Mouse (Mus musculus) neural tube, embryonic 14.5 days (tissue): Measurements from ENCODE around the gene Polr2h. TPM values are rescaled to one million over a fixed set of nuclear protein-coding genes. Genes with fewer than 3 reads are reported as not detected.
"Not testable (repeated sequence)": the region's sequence is repeated elsewhere in the genome, so short reads cannot be mapped to it uniquely, and the experiment has no call there.

ENCODE experiments used
- ATAC-seq: fragments of 200-750 bp; cut with Nextera tagmentation; 2 replicates; pipeline ENCODE4 v1.8.0; 2017; ENCODE audit warnings: low read depth, mild to moderate bottlenecking, moderate TSS enrichment, moderate library complexity
- H3K27ac ChIP-seq: fragments of 300-500 bp; sonication (generic); 2 replicates; pipeline ENCODE4 v1.5.1; 2014; ENCODE audit warnings: low read depth, mild to moderate bottlenecking, control low read depth, low read length, moderate library complexity, mixed read lengths
- H3K27me3 ChIP-seq: fragments of 300-500 bp; sonication (generic); 2 replicates; pipeline ENCODE4 v1.6.1; 2014; ENCODE audit warnings: low read length; ENCODE audit not compliant: control insufficient read depth, insufficient read depth
- H3K36me3 ChIP-seq: fragments of 300-500 bp; sonication (generic); 2 replicates; pipeline ENCODE4 v1.6.1; 2014; ENCODE audit warnings: low read length, mixed read lengths; ENCODE audit not compliant: control insufficient read depth, insufficient read depth
- H3K4me1 ChIP-seq: fragments of 300-500 bp; sonication (generic); 2 replicates; pipeline ENCODE4 v1.6.1; 2014; ENCODE audit warnings: low read length; ENCODE audit not compliant: control insufficient read depth, insufficient read depth
- H3K4me2 ChIP-seq: fragments of 300-500 bp; sonication (generic); 2 replicates; pipeline ENCODE4 v1.6.1; 2014; ENCODE audit warnings: mild to moderate bottlenecking, low read depth, low read length, control low read depth
- H3K4me3 ChIP-seq: fragments of 300-500 bp; sonication (generic); 2 replicates; pipeline ENCODE4 v1.5.1; 2014; ENCODE audit warnings: low read depth, low read length, control low read depth, mixed read lengths
- H3K9ac ChIP-seq: fragments of 300-500 bp; sonication (generic); replicated peaks from 2 replicates; pipeline ENCODE4 v1.6.1; 2014; ENCODE audit warnings: low read depth, mild to moderate bottlenecking, control low read depth, low read length, mixed read lengths
- H3K9me3 ChIP-seq: fragments of 300-500 bp; sonication (generic); 2 replicates; pipeline ENCODE4 v1.6.1; 2016; ENCODE audit warnings: low read length; ENCODE audit not compliant: control insufficient read depth
- WGBS: fragments of 180-500 bp; shearing (Covaris S2); extraction: QIAGEN DNeasy Blood & Tissue Kit; methylation state at CpG from one replicate; pipeline ENCODE4 v1.1.7; 2014; 5-methylcytosine and 5-hydroxymethylcytosine counted together
- polyA plus RNA-seq: library from polyadenylated mRNA; unstranded; fragments of >200 nt; fragmentation: Nextera tagmentation; extraction: Ambion mirVana; gene quantifications from 2 replicates; pipeline ENCODE4 v1.2.1, GENCODE M21; 2014

Polr2h gene
- 91.4 and 100 TPM in 2 replicates for polyA plus RNA-seq

GRCm38 (mm10) chr16:20717181-20717977, at the start of gene Polr2h, which contains the start of gene Clcn2:
Gene Polr2h (plus strand): TSS chr16:20717665.
Gene Clcn2 (minus strand): TSS chr16:20717746.
- Histone ChIP-seq H3K27ac (peak within 1 kb of the TSS; percentile 91), H3K27me3 (no peaks in the 10 kb centered on the region), H3K9ac (peak within 1 kb of the TSS; percentile 74), H3K4me2 (peak within 1 kb of the TSS; percentile 96), H3K4me1 (peaks cover 35% of the 10 kb centered on the region), H3K36me3 (peaks cover 7% of the 10 kb centered on the region; the same call in 1 of the 2 replicates), H3K4me3 (peak within 1 kb of the TSS; percentile 65), H3K9me3 (no peaks in the 10 kb centered on the region)
- ATAC-seq: peak; percentile 81
- WGBS: under 1% methylated on average over 62 of the region's 62 CpGs

- H3K9me3 ChIP-seq, H3K4me2 ChIP-seq, H3K9ac ChIP-seq, H3K4me3 ChIP-seq, H3K4me1 ChIP-seq, H3K27me3 ChIP-seq, H3K27ac ChIP-seq, H3K36me3 ChIP-seq, ATAC-seq: not testable (repeated sequence)
- 96% methylated on average over 5 of the region's 6 CpGs for WGBS
Observed at GRCm38 (mm10) chr16:20668013-20668412, 49.5 kb upstream of the Polr2h start, which contains the start of gene Eif4g1. Gene Eif4g1 (plus strand): TSS chr16:20668313.

GRCm38 (mm10) chr16:20670291-20670690, 47.2 kb upstream of the Polr2h start:
- Histone ChIP-seq H3K36me3 (peaks cover 1% of the 10 kb centered on the region), H3K27ac (no peak overlapping the region), H3K9me3 (no peaks in the 10 kb centered on the region), H3K4me3 (no peak overlapping the region), H3K9ac (no peak overlapping the region), H3K27me3 (no peaks in the 10 kb centered on the region), H3K4me2 (no peak overlapping the region), H3K4me1 (peaks cover 13% of the 10 kb centered on the region)
- ATAC-seq: no peak
- WGBS: 90% methylated on average over 3 of the region's 3 CpGs

GRCm38 (mm10) chr16:20671886-20672285, 45.6 kb upstream of the Polr2h start:
- 31% methylated on average over 6 of the region's 6 CpGs for WGBS
- H3K9me3 ChIP-seq: no peaks in the 10 kb centered on the region
- peak overlapping the region; percentile 94; the same call in 1 of the 2 replicates for H3K4me3 ChIP-seq
- peaks cover 16% of the 10 kb centered on the region for H3K36me3 ChIP-seq
- H3K27ac ChIP-seq: no peak overlapping the region
- no peak for ATAC-seq
- peaks cover 13% of the 10 kb centered on the region for H3K4me1 ChIP-seq
- peak overlapping the region; percentile 50 for H3K4me2 ChIP-seq
- H3K27me3 ChIP-seq: no peaks in the 10 kb centered on the region
- no peak overlapping the region for H3K9ac ChIP-seq

GRCm38 (mm10) chr16:20672500-20672902, 45.0 kb upstream of the Polr2h start:
- peak; percentile 97 for ATAC-seq
- Histone ChIP-seq H3K36me3 (peaks cover 21% of the 10 kb centered on the region), H3K9me3 (no peaks in the 10 kb centered on the region), H3K27me3 (no peaks in the 10 kb centered on the region), H3K4me2 (peak overlapping the region; percentile 96), H3K4me3 (peak overlapping the region; percentile 94), H3K4me1 (peaks cover 13% of the 10 kb centered on the region), H3K27ac (peak overlapping the region; percentile 88), H3K9ac (peak overlapping the region; percentile 98)
- under 1% methylated on average over 38 of the region's 38 CpGs for WGBS

GRCm38 (mm10) chr16:20672965-20673705, 44.3 kb upstream of the Polr2h start:
- no peaks in the 10 kb centered on the region for H3K9me3 ChIP-seq
- H3K4me1 ChIP-seq: peaks cover 13% of the 10 kb centered on the region
- H3K36me3 ChIP-seq: peaks cover 27% of the 10 kb centered on the region
- peak overlapping the region; percentile 88 for H3K27ac ChIP-seq
- peak overlapping the region; percentile 98 for H3K9ac ChIP-seq
- H3K4me3 ChIP-seq: peak overlapping the region; percentile 94
- no peak; the same call in none of the 2 replicates for ATAC-seq
- WGBS: under 1% methylated on average over 57 of the region's 78 CpGs
- H3K4me2 ChIP-seq: peak overlapping the region; percentile 96
- no peaks in the 10 kb centered on the region for H3K27me3 ChIP-seq

- no peaks in the 10 kb centered on the region for H3K9me3 ChIP-seq
- H3K27ac ChIP-seq: peak overlapping the region; percentile 88; the same call in 1 of the 2 replicates
- WGBS: 12% methylated on average over 14 of the region's 14 CpGs
- ATAC-seq: no peak; the same call in 1 of the 2 replicates
- H3K4me3 ChIP-seq: peak overlapping the region; percentile 94
- H3K36me3 ChIP-seq: peaks cover 34% of the 10 kb centered on the region
- H3K4me2 ChIP-seq: peak overlapping the region; percentile 96
- peak overlapping the region; percentile 98 for H3K9ac ChIP-seq
- H3K4me1 ChIP-seq: peaks cover 13% of the 10 kb centered on the region
- no peaks in the 10 kb centered on the region for H3K27me3 ChIP-seq
Observed at GRCm38 (mm10) chr16:20673706-20674303, 43.7 kb upstream of the Polr2h start.

GRCm38 (mm10) chr16:20675213-20675612, 42.3 kb upstream of the Polr2h start:
- Histone ChIP-seq H3K9ac (no peak overlapping the region), H3K9me3 (no peaks in the 10 kb centered on the region), H3K27ac (no peak overlapping the region), H3K27me3 (no peaks in the 10 kb centered on the region), H3K4me3 (no peak overlapping the region), H3K4me1 (peaks cover 13% of the 10 kb centered on the region), H3K36me3 (peaks cover 45% of the 10 kb centered on the region), H3K4me2 (no peak overlapping the region)
- 92% methylated on average over 6 of the region's 6 CpGs for WGBS
- ATAC-seq: no peak
